14 mouse cellular contexts compared by ENCODE assay signal in the genomic region with DNA sequence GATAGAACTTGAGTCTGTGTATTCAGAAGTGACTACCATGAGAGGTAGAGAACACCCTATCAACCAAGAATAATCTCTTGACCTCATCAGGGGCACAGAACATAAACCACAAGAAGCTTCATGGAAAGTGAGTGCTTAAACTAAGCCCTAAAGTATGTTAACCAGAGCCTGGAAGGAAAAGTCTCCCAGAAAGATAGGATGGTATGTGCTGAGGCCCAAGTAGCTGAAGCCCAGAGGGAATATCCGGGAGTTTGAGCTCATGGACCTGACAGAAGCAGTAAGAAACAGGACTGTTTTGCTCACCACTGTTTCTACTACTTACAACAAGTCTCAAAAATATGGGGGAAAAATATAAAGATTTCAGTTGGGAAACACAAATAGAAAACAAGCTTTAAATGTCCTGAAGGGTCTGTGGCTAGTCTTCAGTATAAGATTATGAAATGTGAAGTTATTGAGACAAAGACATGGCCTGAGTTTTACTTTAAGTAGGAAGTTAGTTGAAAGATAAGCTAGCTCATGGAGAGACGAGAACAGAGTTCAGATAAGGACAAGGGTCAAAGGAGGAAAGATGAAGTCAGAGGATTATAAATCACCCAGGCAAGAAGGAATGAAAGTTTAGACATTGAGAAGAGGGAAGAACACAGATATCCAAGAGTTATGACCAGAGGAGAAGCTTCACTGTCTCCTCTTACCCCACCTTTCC.
"Had no signal": no experiment of that assay in that cellular context is flagged by ENCODE, and none has a peak within 500 bp of the region (broad histone marks: within the 10 kb centered on the region; RNA-seq: fewer than 3 reads in every experiment).

No protein-coding gene starts in this region.

- H3K27ac ChIP-seq: kidney, embryonic 15.5 days; limb, embryonic 12.5 days; liver, embryonic 13.5 days; lung, embryonic 15.5 days; midbrain, embryonic 12.5 days; neural tube, embryonic 12.5 days; stomach, embryonic 15.5 days had no signal

- H3K36me3 ChIP-seq: kidney, embryonic 15.5 days; limb, embryonic 12.5 days; liver, embryonic 13.5 days; lung, embryonic 15.5 days; midbrain, embryonic 12.5 days; neural tube, embryonic 12.5 days; stomach, embryonic 15.5 days had no signal

- H3K27me3 ChIP-seq: kidney, embryonic 15.5 days; limb, embryonic 12.5 days; liver, embryonic 13.5 days; lung, embryonic 15.5 days; midbrain, embryonic 12.5 days; neural tube, embryonic 12.5 days; stomach, embryonic 15.5 days had no signal

- H3K4me1 ChIP-seq: kidney, embryonic 15.5 days; limb, embryonic 12.5 days; liver, embryonic 13.5 days; lung, embryonic 15.5 days; midbrain, embryonic 12.5 days; neural tube, embryonic 12.5 days; stomach, embryonic 15.5 days had no signal

- H3K9ac ChIP-seq: kidney, embryonic 15.5 days; limb, embryonic 12.5 days; liver, embryonic 13.5 days; liver, postnatal 0 days; lung, embryonic 15.5 days; midbrain, embryonic 12.5 days; neural tube, embryonic 12.5 days; stomach, embryonic 15.5 days had no signal

- DNase-seq: layer of hippocampus, adult 9-11 months; layer of hippocampus, postnatal 36 days; liver; liver, embryonic 13.5 days; liver, postnatal 0 days; right cerebral cortex, postnatal 4 days; thymus, adult 2 months; thymus, postnatal 25 days had no signal

- H3K4me3 ChIP-seq: kidney, embryonic 15.5 days; limb, embryonic 12.5 days; liver, embryonic 13.5 days; lung, embryonic 15.5 days; midbrain, embryonic 12.5 days; neural tube, embryonic 12.5 days; stomach, embryonic 15.5 days had no signal

- H3K9me3 ChIP-seq: kidney, embryonic 15.5 days; limb, embryonic 12.5 days; liver, embryonic 13.5 days; lung, embryonic 15.5 days; midbrain, embryonic 12.5 days; neural tube, embryonic 12.5 days; stomach, embryonic 15.5 days had no signal
